Mouse (Mus musculus): ENCODE measurements at regions not wholly inside any gene's neighbourhood (a gene's known extent, or its start where the extent isn't known, plus 50 kb on each side); places are given as distances from the start of the nearest gene placed in this dataset.

DNA sequence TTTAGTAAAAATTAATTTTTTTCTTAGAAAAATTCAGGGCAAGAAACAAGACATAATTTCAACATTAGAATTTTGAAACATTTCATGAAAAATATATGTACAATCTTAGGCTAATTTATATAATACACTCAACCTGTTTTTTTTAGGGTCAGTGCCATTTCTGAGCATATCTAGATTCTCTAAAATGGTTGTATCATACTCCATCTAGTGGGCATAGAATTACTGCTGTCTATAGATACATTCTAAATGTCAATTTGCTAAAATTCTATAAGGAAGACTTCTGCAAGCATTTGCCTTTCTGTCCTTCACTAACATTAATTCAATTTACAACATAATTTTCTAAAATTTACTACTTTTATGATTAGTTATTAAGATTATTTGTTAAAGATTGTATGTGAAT, 507.7 kb downstream of the Zbbx start:
- no peak for TF ChIP-seq POLR2A (IDR thresholded peaks at IDR 0.05; ENCODE audit: borderline replicate concordance, insufficient read depth, low read length)
- no peak for TF ChIP-seq CTCF (IDR thresholded peaks at IDR 0.05; ENCODE audit: borderline replicate concordance, insufficient read depth, low read depth, low read length)
